Mouse (Mus musculus): ENCODE data around the gene Fam83f. TPM values are rescaled to one million over a fixed set of nuclear protein-coding genes. Genes with fewer than 3 reads are reported as not detected.

Gene Fam83f
- polyA plus RNA-seq, 1 experiment, result 0.01 TPM

DNA sequence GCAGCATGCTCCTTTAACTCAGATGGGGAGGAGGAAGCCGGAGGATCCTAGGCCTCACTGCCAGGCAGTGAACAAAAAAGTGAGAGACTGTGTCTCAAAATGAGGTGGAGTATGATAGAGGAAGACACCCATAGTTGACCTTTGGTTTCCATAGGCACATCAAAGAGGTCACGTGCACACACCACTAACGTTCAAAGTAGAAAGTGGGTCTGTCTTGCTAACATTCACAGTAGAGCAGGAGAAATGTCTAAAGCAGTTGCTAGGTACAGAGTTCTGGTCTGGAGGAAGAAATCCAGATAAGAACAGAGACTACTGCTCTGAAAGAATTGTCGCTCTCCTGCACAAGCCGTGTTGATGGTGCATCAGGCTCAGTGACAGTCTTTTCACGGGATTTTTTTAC, 50.2 kb downstream of the Fam83f start:
- Histone ChIP-seq H3K79me3 (ENCODE audit: low read depth) (no peaks in the 10 kb centered on the region), H3ac (ENCODE audit: control insufficient read depth, insufficient read length, low read depth) (no peak overlapping the region), H3K27me3 (ENCODE audit: control insufficient read depth, insufficient read depth, insufficient read length) (peaks cover 4% of the 10 kb centered on the region), H3K79me2 (ENCODE audit: control insufficient read depth, insufficient read depth) (no peaks in the 10 kb centered on the region), H3K36me3 (ENCODE audit: control insufficient read depth, insufficient read depth) (no peaks in the 10 kb centered on the region), H3K4me3 (ENCODE audit: insufficient read depth, poor library complexity, severe bottlenecking) (no peak overlapping the region)
- TF ChIP-seq MYOD1 (IDR thresholded peaks at IDR 0.05; ENCODE audit: control insufficient read depth, insufficient read length, low read depth) (no peak), USF1 (IDR thresholded peaks at IDR 0.05; ENCODE audit: low read depth) (peak; percentile 56)

- H3K36me3 ChIP-seq (ENCODE audit: control insufficient read depth, insufficient read depth), result no peaks in the 10 kb centered on the region
- TF ChIP-seq FOSL1 (IDR thresholded peaks at IDR 0.05; ENCODE audit: insufficient read depth, low read length, poor library complexity, severe bottlenecking) (no peak), MYOG (IDR thresholded peaks at IDR 0.05; ENCODE audit: control insufficient read depth, extremely low read depth, insufficient read length) (no peak), CEBPB (IDR thresholded peaks at IDR 0.05; ENCODE audit: low read depth) (no peak), MAX (IDR thresholded peaks at IDR 0.05) (no peak), CTCF (IDR thresholded peaks at IDR 0.05; ENCODE audit: control insufficient read depth, insufficient read depth, insufficient read length) (no peak), MYOD1 (IDR thresholded peaks at IDR 0.05; ENCODE audit: control insufficient read depth, insufficient read length, low read depth) (no peak), USF1 (IDR thresholded peaks at IDR 0.05; ENCODE audit: low read depth) (no peak)
- H3K79me2 ChIP-seq (ENCODE audit: control insufficient read depth, insufficient read depth), result no peaks in the 10 kb centered on the region
- H3K27me3 ChIP-seq (ENCODE audit: control insufficient read depth, insufficient read depth, insufficient read length), result peaks cover 4% of the 10 kb centered on the region
- no peak overlapping the region for H3K4me3 ChIP-seq (ENCODE audit: insufficient read depth, poor library complexity, severe bottlenecking)
- no peak overlapping the region for H3ac ChIP-seq (ENCODE audit: control insufficient read depth, insufficient read length, low read depth)
- H3K79me3 ChIP-seq (ENCODE audit: low read depth), result no peaks in the 10 kb centered on the region
Measured at GRCm38 (mm10) chr15:80722366-80722765, 50.7 kb downstream of the Fam83f start.

- Histone ChIP-seq H3ac (ENCODE audit: control insufficient read depth, insufficient read length, low read depth) (no peak overlapping the region), H3K4me3 (ENCODE audit: insufficient read depth, poor library complexity, severe bottlenecking) (no peak overlapping the region), H3K79me2 (ENCODE audit: control insufficient read depth, insufficient read depth) (no peaks in the 10 kb centered on the region), H3K79me3 (ENCODE audit: low read depth) (no peaks in the 10 kb centered on the region), H3K27me3 (ENCODE audit: control insufficient read depth, insufficient read depth, insufficient read length) (no peaks in the 10 kb centered on the region), H3K36me3 (ENCODE audit: control insufficient read depth, insufficient read depth) (no peaks in the 10 kb centered on the region)
- TF ChIP-seq USF1 (IDR thresholded peaks at IDR 0.05; ENCODE audit: low read depth) (no peak), MAX (IDR thresholded peaks at IDR 0.05) (no peak), CTCF (IDR thresholded peaks at IDR 0.05; ENCODE audit: control insufficient read depth, insufficient read depth, insufficient read length) (no peak), MYOD1 (IDR thresholded peaks at IDR 0.05; ENCODE audit: control insufficient read depth, insufficient read length, low read depth) (no peak), CEBPB (IDR thresholded peaks at IDR 0.05; ENCODE audit: low read depth) (no peak), MYOG (IDR thresholded peaks at IDR 0.05; ENCODE audit: control insufficient read depth, extremely low read depth, insufficient read length) (no peak), FOSL1 (IDR thresholded peaks at IDR 0.05; ENCODE audit: insufficient read depth, low read length, poor library complexity, severe bottlenecking) (no peak)
Measured at GRCm38 (mm10) chr15:80729477-80729876, 57.8 kb downstream of the Fam83f start.

- TF ChIP-seq MYOD1 (IDR thresholded peaks at IDR 0.05; ENCODE audit: control insufficient read depth, insufficient read length, low read depth) (no peak), MYOG (IDR thresholded peaks at IDR 0.05; ENCODE audit: control insufficient read depth, extremely low read depth, insufficient read length) (no peak), USF1 (IDR thresholded peaks at IDR 0.05; ENCODE audit: low read depth) (no peak), MAX (IDR thresholded peaks at IDR 0.05) (no peak), CTCF (IDR thresholded peaks at IDR 0.05; ENCODE audit: control insufficient read depth, insufficient read depth, insufficient read length) (no peak), FOSL1 (IDR thresholded peaks at IDR 0.05; ENCODE audit: insufficient read depth, low read length, poor library complexity, severe bottlenecking) (no peak), CEBPB (IDR thresholded peaks at IDR 0.05; ENCODE audit: low read depth) (no peak)
- H3K4me3 ChIP-seq (ENCODE audit: insufficient read depth, poor library complexity, severe bottlenecking), result no peak overlapping the region
Measured at GRCm38 (mm10) chr15:80731043-80731442, 59.4 kb downstream of the Fam83f start.

GRCm38 (mm10) chr15:80731511-80731910, 59.9 kb downstream of the Fam83f start:
- TF ChIP-seq CEBPB (IDR thresholded peaks at IDR 0.05; ENCODE audit: low read depth) (no peak), MAX (IDR thresholded peaks at IDR 0.05) (no peak), FOSL1 (IDR thresholded peaks at IDR 0.05; ENCODE audit: insufficient read depth, low read length, poor library complexity, severe bottlenecking) (no peak), MYOD1 (IDR thresholded peaks at IDR 0.05; ENCODE audit: control insufficient read depth, insufficient read length, low read depth) (no peak), CTCF (IDR thresholded peaks at IDR 0.05; ENCODE audit: control insufficient read depth, insufficient read depth, insufficient read length) (no peak), MYOG (IDR thresholded peaks at IDR 0.05; ENCODE audit: control insufficient read depth, extremely low read depth, insufficient read length) (no peak), USF1 (IDR thresholded peaks at IDR 0.05; ENCODE audit: low read depth) (no peak)
- H3K36me3 ChIP-seq (ENCODE audit: control insufficient read depth, insufficient read depth), result no peaks in the 10 kb centered on the region
- no peak overlapping the region for H3ac ChIP-seq (ENCODE audit: control insufficient read depth, insufficient read length, low read depth)
- H3K79me3 ChIP-seq (ENCODE audit: low read depth), result no peaks in the 10 kb centered on the region
- H3K4me3 ChIP-seq (ENCODE audit: insufficient read depth, poor library complexity, severe bottlenecking), result no peak overlapping the region
- H3K27me3 ChIP-seq (ENCODE audit: control insufficient read depth, insufficient read depth, insufficient read length), result no peaks in the 10 kb centered on the region
- no peaks in the 10 kb centered on the region for H3K79me2 ChIP-seq (ENCODE audit: control insufficient read depth, insufficient read depth)

More at GRCm38 (mm10) chr15:80731043-80731442, 59.4 kb downstream of the Fam83f start:
- no peaks in the 10 kb centered on the region for H3K36me3 ChIP-seq (ENCODE audit: control insufficient read depth, insufficient read depth)
- H3K79me2 ChIP-seq (ENCODE audit: control insufficient read depth, insufficient read depth), result no peaks in the 10 kb centered on the region
- H3ac ChIP-seq (ENCODE audit: control insufficient read depth, insufficient read length, low read depth), result no peak overlapping the region
- H3K79me3 ChIP-seq (ENCODE audit: low read depth), result no peaks in the 10 kb centered on the region
- no peaks in the 10 kb centered on the region for H3K27me3 ChIP-seq (ENCODE audit: control insufficient read depth, insufficient read depth, insufficient read length)
